Mouse (Mus musculus): ENCODE results near the gene Rrp1. TPM values are rescaled to one million over a fixed set of nuclear protein-coding genes. Genes with fewer than 3 reads are reported as not detected.

Gene Rrp1
- total RNA-seq, 1 experiment, result 161 TPM

- Histone ChIP-seq H3K36me3 (ENCODE audit: control insufficient read depth, insufficient read depth, low read length, poor library complexity, severe bottlenecking) (no peaks in the 10 kb centered on the region), H3K27ac (ENCODE audit: insufficient read depth, low read depth, low read length, poor library complexity, severe bottlenecking) (peak overlapping the region; percentile 81), H3K4me3 (ENCODE audit: insufficient read depth in 1 of 2, low read depth in 1 of 2, low read length in 2 of 2, poor library complexity in 1 of 2, severe bottlenecking in 1 of 2) (no peak overlapping the region), H3K4me1 (ENCODE audit: control insufficient read depth in 2 of 2, insufficient read depth in 2 of 2, low read length in 2 of 2, poor library complexity in 1 of 2) (peaks cover 20 to 33% of the 10 kb centered on the region in 2 experiments), H3K9me3 (ENCODE audit: control insufficient read depth, insufficient read depth, low read depth, low read length) (no peaks in the 10 kb centered on the region), H3K9ac (ENCODE audit: insufficient read depth, low read depth, low read length, poor library complexity, severe bottlenecking) (no peak overlapping the region; the same call in 1 of the 2 replicates)
- in situ Hi-C loops (cut with MboI; ENCODE audit: low sequenced_read_pairs in 2 of 2, unreplicated experiment in 2 of 2), result no loop called here
- no peak for DNase-seq (ENCODE audit: low read depth, low spot score)
- no peak for TF ChIP-seq CHD2 (IDR thresholded peaks at IDR 0.05; ENCODE audit: low read depth, low read length)
- no peak for TF ChIP-seq ZC3H11A (IDR thresholded peaks at IDR 0.05; ENCODE audit: borderline replicate concordance, low read depth, low read length)
- TF ChIP-seq ZNF384 (IDR thresholded peaks at IDR 0.05; ENCODE audit: low read depth, low read length), result no peak
- no peak for TF ChIP-seq HCFC1 (IDR thresholded peaks at IDR 0.05; ENCODE audit: borderline replicate concordance, insufficient read depth, low read length)
- no peak for TF ChIP-seq MAFK (IDR thresholded peaks at IDR 0.05; ENCODE audit: insufficient read depth, low read depth, low read length)
Measured at GRCm38 (mm10) chr10:78366851-78367312, 46.0 kb downstream of the Rrp1 start.

- Histone ChIP-seq H3K4me1 (ENCODE audit: control insufficient read depth in 2 of 2, insufficient read depth in 2 of 2, low read length in 2 of 2, poor library complexity in 1 of 2) (peaks cover 19 to 30% of the 10 kb centered on the region in 2 experiments), H3K27ac (ENCODE audit: insufficient read depth, low read depth, low read length, poor library complexity, severe bottlenecking) (peak overlapping the region; percentile 91)
- peak; percentile 58 for DNase-seq (ENCODE audit: low read depth, low spot score)
Measured at GRCm38 (mm10) chr10:78366195-78366834, 46.5 kb downstream of the Rrp1 start.

GRCm38 (mm10) chr10:78365555-78365954 lies 47.3 kb downstream of the Rrp1 start:
- Histone ChIP-seq H3K9me3 (ENCODE audit: control insufficient read depth, insufficient read depth, low read depth, low read length) (no peaks in the 10 kb centered on the region), H3K9ac (ENCODE audit: insufficient read depth, low read depth, low read length, poor library complexity, severe bottlenecking) (peak overlapping the region; percentile 23), H3K36me3 (ENCODE audit: control insufficient read depth, insufficient read depth, low read length, poor library complexity, severe bottlenecking) (no peaks in the 10 kb centered on the region), H3K4me3 (ENCODE audit: insufficient read depth in 1 of 2, low read depth in 1 of 2, low read length in 2 of 2, poor library complexity in 1 of 2, severe bottlenecking in 1 of 2) (peak overlapping the region; percentile 8 to 57; a peak in 3 of 4 replicates), H3K27ac (ENCODE audit: insufficient read depth, low read depth, low read length, poor library complexity, severe bottlenecking) (peak overlapping the region; percentile 91), H3K4me1 (ENCODE audit: control insufficient read depth in 2 of 2, insufficient read depth in 2 of 2, low read length in 2 of 2, poor library complexity in 1 of 2) (peaks cover 19 to 29% of the 10 kb centered on the region in 2 experiments)
- DNase-seq (ENCODE audit: low read depth, low spot score), result no peak
- in situ Hi-C loops (cut with MboI; ENCODE audit: low sequenced_read_pairs in 2 of 2, unreplicated experiment in 2 of 2), result no loop called here
- TF ChIP-seq HCFC1 (IDR thresholded peaks at IDR 0.05; ENCODE audit: borderline replicate concordance, insufficient read depth, low read length) (no peak), CHD2 (IDR thresholded peaks at IDR 0.05; ENCODE audit: low read depth, low read length) (no peak), ZC3H11A (IDR thresholded peaks at IDR 0.05; ENCODE audit: borderline replicate concordance, low read depth, low read length) (no peak), ZNF384 (IDR thresholded peaks at IDR 0.05; ENCODE audit: low read depth, low read length) (no peak), MAFK (IDR thresholded peaks at IDR 0.05; ENCODE audit: insufficient read depth, low read depth, low read length) (no peak)

More at GRCm38 (mm10) chr10:78366195-78366834, 46.5 kb downstream of the Rrp1 start:
- Histone ChIP-seq H3K9me3 (ENCODE audit: control insufficient read depth, insufficient read depth, low read depth, low read length) (no peaks in the 10 kb centered on the region), H3K36me3 (ENCODE audit: control insufficient read depth, insufficient read depth, low read length, poor library complexity, severe bottlenecking) (no peaks in the 10 kb centered on the region), H3K9ac (ENCODE audit: insufficient read depth, low read depth, low read length, poor library complexity, severe bottlenecking) (peak overlapping the region; percentile 23), H3K4me3 (ENCODE audit: insufficient read depth in 1 of 2, low read depth in 1 of 2, low read length in 2 of 2, poor library complexity in 1 of 2, severe bottlenecking in 1 of 2) (peak overlapping the region; percentile 8 to 57; a peak in 3 of 4 replicates)
- in situ Hi-C loops (cut with MboI; ENCODE audit: low sequenced_read_pairs in 2 of 2, unreplicated experiment in 2 of 2), result no loop called here
- TF ChIP-seq HCFC1 (IDR thresholded peaks at IDR 0.05; ENCODE audit: borderline replicate concordance, insufficient read depth, low read length) (no peak), MAFK (IDR thresholded peaks at IDR 0.05; ENCODE audit: insufficient read depth, low read depth, low read length) (no peak), ZNF384 (IDR thresholded peaks at IDR 0.05; ENCODE audit: low read depth, low read length) (peak; percentile 90), ZC3H11A (IDR thresholded peaks at IDR 0.05; ENCODE audit: borderline replicate concordance, low read depth, low read length) (no peak), CHD2 (IDR thresholded peaks at IDR 0.05; ENCODE audit: low read depth, low read length) (0 out of 2 replicates have a peak, but pooled peaks have one; percentile 44)

GRCm38 (mm10) chr10:78364106-78364505 lies 48.7 kb downstream of the Rrp1 start:
- no peak overlapping the region for H3K27ac ChIP-seq (ENCODE audit: insufficient read depth, low read depth, low read length, poor library complexity, severe bottlenecking)
- in situ Hi-C loops (cut with MboI; ENCODE audit: low sequenced_read_pairs in 2 of 2, unreplicated experiment in 2 of 2), result no loop called here
- no peaks in the 10 kb centered on the region for H3K36me3 ChIP-seq (ENCODE audit: control insufficient read depth, insufficient read depth, low read length, poor library complexity, severe bottlenecking)
- H3K4me1 ChIP-seq (ENCODE audit: control insufficient read depth in 2 of 2, insufficient read depth in 2 of 2, low read length in 2 of 2, poor library complexity in 1 of 2), result peaks cover 19 to 27% of the 10 kb centered on the region in 2 experiments
- no peak overlapping the region for H3K4me3 ChIP-seq (ENCODE audit: insufficient read depth in 1 of 2, low read depth in 1 of 2, low read length in 2 of 2, poor library complexity in 1 of 2, severe bottlenecking in 1 of 2)
- H3K9ac ChIP-seq (ENCODE audit: insufficient read depth, low read depth, low read length, poor library complexity, severe bottlenecking), result no peak overlapping the region
- no peaks in the 10 kb centered on the region for H3K9me3 ChIP-seq (ENCODE audit: control insufficient read depth, insufficient read depth, low read depth, low read length)
- no peak for DNase-seq (ENCODE audit: low read depth, low spot score)
- TF ChIP-seq ZC3H11A (IDR thresholded peaks at IDR 0.05; ENCODE audit: borderline replicate concordance, low read depth, low read length) (no peak), ZNF384 (IDR thresholded peaks at IDR 0.05; ENCODE audit: low read depth, low read length) (no peak), HCFC1 (IDR thresholded peaks at IDR 0.05; ENCODE audit: borderline replicate concordance, insufficient read depth, low read length) (no peak), CHD2 (IDR thresholded peaks at IDR 0.05; ENCODE audit: low read depth, low read length) (no peak), MAFK (IDR thresholded peaks at IDR 0.05; ENCODE audit: insufficient read depth, low read depth, low read length) (no peak)

All from ES-E14 (cell line).